Mouse (Mus musculus): ENCODE measurements around the gene Hist1h1d.

Gene Hist1h1d

DNA sequence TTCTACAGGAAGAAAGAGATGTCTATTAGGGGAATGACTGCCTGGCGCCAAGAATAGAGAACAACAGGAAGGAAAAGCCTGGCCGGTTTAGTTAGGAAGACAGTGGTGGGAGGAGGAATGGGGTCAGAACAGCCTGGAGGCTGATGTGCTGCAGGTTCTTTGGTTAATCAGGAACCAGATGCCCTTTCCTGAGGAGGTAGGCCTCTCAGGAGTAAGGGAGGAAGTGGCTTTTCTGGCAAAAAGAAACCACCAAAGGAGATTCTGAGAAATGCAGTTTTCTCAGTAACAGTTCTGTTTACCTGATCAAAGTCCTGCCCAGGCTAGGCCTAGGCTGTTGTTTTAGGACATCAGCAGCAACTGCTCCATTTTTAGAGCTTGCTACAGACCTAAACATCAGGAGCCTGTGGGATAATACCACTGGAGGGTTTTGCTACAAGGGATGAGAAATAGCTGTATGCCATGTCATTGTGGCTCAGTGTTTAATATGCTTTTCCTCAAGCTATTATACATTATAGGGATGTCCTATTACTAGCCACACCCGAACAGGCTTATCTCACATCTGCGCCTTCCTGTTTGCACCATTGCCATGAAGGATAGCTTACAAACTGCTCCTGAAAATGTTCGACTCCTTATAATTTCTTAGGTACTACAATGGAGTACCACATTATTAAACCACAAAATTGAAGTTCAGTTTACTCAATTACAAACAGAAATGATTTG lies 40.1 kb downstream of the Hist1h1d start:
- DNase-seq = no peak

GRCm38 (mm10) chr13:23595185-23595584 lies 42.1 kb downstream of the Hist1h1d start:
- no peak for DNase-seq

- no peak for DNase-seq
Observed at GRCm38 (mm10) chr13:23595622-23596372, 42.7 kb downstream of the Hist1h1d start.

GRCm38 (mm10) chr13:23597957-23598356 lies 44.9 kb downstream of the Hist1h1d start:
- DNase-seq = peak; percentile 66

- no peak for DNase-seq
Observed at GRCm38 (mm10) chr13:23603182-23603699, 50.2 kb downstream of the Hist1h1d start.

- no peak for DNase-seq
Observed at GRCm38 (mm10) chr13:23604452-23604851, 51.4 kb downstream of the Hist1h1d start.

- no peak for DNase-seq
Observed at GRCm38 (mm10) chr13:23605052-23605451, 52.0 kb downstream of the Hist1h1d start.

- DNase-seq = no peak
Observed at GRCm38 (mm10) chr13:23609209-23609608, 56.1 kb downstream of the Hist1h1d start.

- no peak for DNase-seq
Observed at GRCm38 (mm10) chr13:23609844-23610243, 56.8 kb downstream of the Hist1h1d start.
